Mouse (Mus musculus) forebrain, embryonic 16.5 days (tissue): Measurements from ENCODE around the gene Nfkb2. TPM values are rescaled to one million over a fixed set of nuclear protein-coding genes. Genes with fewer than 3 reads are reported as not detected.

Experiments used
- ATAC-seq: fragments of 200-750 bp; cut with Nextera tagmentation; 2 replicates; pipeline ENCODE4 v1.8.0; 2017; ENCODE audit warnings: mild to moderate bottlenecking, moderate library complexity
- H3K27ac ChIP-seq: fragments of 300-500 bp; sonication (generic); 2 replicates; pipeline ENCODE4 v1.5.1; 2014; ENCODE audit warnings: low read length, control low read depth
- H3K27me3 ChIP-seq: fragments of 300-500 bp; sonication (generic); replicated peaks from 2 replicates; pipeline ENCODE4 v1.6.1; 2014; ENCODE audit warnings: low read length; ENCODE audit not compliant: control insufficient read depth, insufficient read depth
- H3K36me3 ChIP-seq: fragments of 300-500 bp; sonication (generic); 2 replicates; pipeline ENCODE4 v1.6.1; 2014; ENCODE audit not compliant: control insufficient read depth, insufficient read depth
- H3K4me1 ChIP-seq: fragments of 300-500 bp; sonication (generic); replicated peaks from 2 replicates; pipeline ENCODE4 v1.6.1; 2014; ENCODE audit warnings: low read length; ENCODE audit not compliant: control insufficient read depth, insufficient read depth
- H3K4me2 ChIP-seq: fragments of 300-500 bp; sonication (generic); 2 replicates; pipeline ENCODE4 v1.6.1; 2014; ENCODE audit warnings: mild to moderate bottlenecking, low read length, control low read depth
- H3K4me3 ChIP-seq: fragments of 300-500 bp; sonication (generic); replicated peaks from 2 replicates; pipeline ENCODE4 v1.5.1; 2014; ENCODE audit warnings: mild to moderate bottlenecking, low read length, control low read depth
- H3K9ac ChIP-seq: fragments of 300-500 bp; sonication (generic); replicated peaks from 2 replicates; pipeline ENCODE4 v1.6.1; 2014; ENCODE audit warnings: low read depth, low read length, control low read depth
- H3K9me3 ChIP-seq: fragments of 300-500 bp; sonication (generic); 2 replicates; pipeline ENCODE4 v1.6.1; 2016; ENCODE audit warnings: low read length; ENCODE audit not compliant: control insufficient read depth
- WGBS: fragments of 180-500 bp; shearing (Covaris S2); extraction: QIAGEN DNeasy Blood & Tissue Kit; methylation state at CpG from one replicate; pipeline ENCODE4 v1.1.7; 2014; 5-methylcytosine and 5-hydroxymethylcytosine counted together
- polyA plus RNA-seq: library from polyadenylated mRNA; unstranded; fragments of >200 nt; fragmentation: Nextera tagmentation; extraction: Ambion mirVana; gene quantifications from 2 replicates; pipeline ENCODE4 v1.2.1, GENCODE M21; 2015

The Nfkb2 gene
- polyA plus RNA-seq, 1 experiment from 2014 or later, result 1.8 TPM

DNA sequence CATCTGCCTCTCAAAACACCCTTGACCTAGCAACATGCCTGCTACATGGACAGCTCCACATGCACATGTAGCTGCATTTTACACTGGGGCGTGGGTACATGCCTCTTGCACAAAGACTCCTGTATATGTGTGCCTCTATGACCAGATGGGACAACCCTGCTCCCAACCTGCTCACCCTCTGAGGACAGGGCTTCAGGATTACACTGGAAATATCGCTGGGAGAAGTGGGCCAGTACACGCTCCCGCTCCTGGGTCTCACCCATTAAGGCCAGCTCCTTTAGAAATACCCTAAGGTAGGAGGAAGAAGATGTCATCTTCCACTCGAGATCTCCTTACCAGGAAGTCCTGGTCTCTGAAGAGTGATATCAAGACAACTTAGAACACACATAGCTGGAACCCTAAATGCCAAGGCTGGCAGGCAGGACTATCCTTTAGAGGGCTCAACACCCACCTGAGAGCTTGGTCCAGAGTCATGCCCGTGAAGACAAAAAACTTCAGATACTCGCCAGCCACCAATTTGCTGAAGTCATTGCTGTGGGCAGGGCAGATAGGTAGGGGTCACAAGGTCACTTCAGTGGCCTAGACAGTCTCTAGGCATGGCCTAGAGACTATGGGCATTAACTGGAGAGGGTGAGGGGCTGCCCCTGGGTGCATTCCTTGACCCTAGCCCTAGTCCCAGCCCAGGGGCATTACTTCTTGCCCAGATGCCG lies 16.1 kb downstream of the Nfkb2 start:
- no peak overlapping the region for H3K4me2 ChIP-seq
- H3K4me3 ChIP-seq, result no peak overlapping the region
- no peaks in the 10 kb centered on the region for H3K9me3 ChIP-seq
- H3K36me3 ChIP-seq, result no peaks in the 10 kb centered on the region
- H3K27ac ChIP-seq, result no peak overlapping the region
- peaks cover 76% of the 10 kb centered on the region for H3K4me1 ChIP-seq
- peaks cover 41% of the 10 kb centered on the region for H3K27me3 ChIP-seq
- H3K9ac ChIP-seq, result no peak overlapping the region
- 80% methylated on average over 8 of the region's 8 CpGs for WGBS
- no peak for ATAC-seq

GRCm38 (mm10) chr19:46321101-46321943 lies 17.2 kb downstream of the Nfkb2 start:
- Histone ChIP-seq H3K4me2 (peak overlapping the region; percentile 20), H3K9me3 (no peaks in the 10 kb centered on the region), H3K27ac (peak overlapping the region; percentile 21; the same call in 1 of the 2 replicates), H3K9ac (no peak overlapping the region), H3K4me1 (peaks cover 77% of the 10 kb centered on the region), H3K4me3 (no peak overlapping the region), H3K36me3 (no peaks in the 10 kb centered on the region), H3K27me3 (peaks cover 30% of the 10 kb centered on the region)
- WGBS, result 15% methylated on average over 6 of the region's 6 CpGs
- ATAC-seq, result peak; percentile 14; the same call in 1 of the 2 replicates

DNA sequence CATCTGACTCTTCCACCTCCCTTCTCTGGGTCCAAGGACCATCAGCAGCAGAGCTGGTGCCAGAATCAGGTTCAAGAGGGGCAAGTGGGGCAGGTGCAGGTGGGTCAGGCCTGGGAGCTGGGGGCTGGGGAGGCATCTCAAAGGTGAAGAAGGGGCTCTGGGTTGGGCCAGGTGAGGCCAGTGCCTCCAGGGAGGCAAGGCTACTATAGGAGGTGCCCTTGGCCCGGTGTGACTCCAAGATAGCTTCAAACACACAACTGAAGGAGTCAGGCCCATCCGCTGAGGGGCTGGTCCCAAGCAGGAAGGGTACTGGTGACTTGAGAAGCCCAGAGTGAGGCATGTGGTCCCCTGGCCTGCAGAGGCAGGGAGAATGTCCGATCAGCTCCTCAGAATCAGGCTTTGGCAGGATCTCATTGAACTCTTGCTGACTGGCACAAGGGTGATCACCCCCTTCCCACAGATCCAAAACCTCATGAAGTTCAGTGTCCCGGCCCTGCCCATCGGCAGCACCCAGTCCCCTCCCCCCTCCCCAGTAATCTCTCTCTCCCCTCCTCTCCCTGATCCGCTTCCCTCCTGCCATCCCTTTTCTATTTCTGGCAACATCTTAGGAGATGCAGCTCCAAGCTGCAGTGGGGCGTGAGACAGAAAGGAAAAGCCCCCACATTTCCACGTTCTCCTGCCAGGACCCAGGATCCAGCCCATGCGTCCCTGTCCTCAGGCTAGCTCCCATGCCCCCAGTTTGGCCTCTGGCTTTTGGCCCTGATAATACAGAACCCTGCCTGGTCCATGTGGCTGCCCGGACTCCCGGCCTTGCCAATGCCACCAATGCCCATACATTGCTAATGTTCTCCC lies 18.2 kb downstream of the Nfkb2 start:
- no peak overlapping the region; the same call in 1 of the 2 replicates for H3K4me2 ChIP-seq
- H3K4me3 ChIP-seq, result no peak overlapping the region
- H3K27me3 ChIP-seq, result peaks cover 20% of the 10 kb centered on the region
- no peaks in the 10 kb centered on the region for H3K9me3 ChIP-seq
- H3K36me3 ChIP-seq, result no peaks in the 10 kb centered on the region
- no peak for ATAC-seq
- WGBS, result 52% methylated on average over 11 of the region's 11 CpGs
- peak overlapping the region; percentile 30; the same call in 1 of the 2 replicates for H3K27ac ChIP-seq
- H3K9ac ChIP-seq, result peak overlapping the region; percentile 11; the same call in 1 of the 2 replicates
- H3K4me1 ChIP-seq, result peaks cover 78% of the 10 kb centered on the region

DNA sequence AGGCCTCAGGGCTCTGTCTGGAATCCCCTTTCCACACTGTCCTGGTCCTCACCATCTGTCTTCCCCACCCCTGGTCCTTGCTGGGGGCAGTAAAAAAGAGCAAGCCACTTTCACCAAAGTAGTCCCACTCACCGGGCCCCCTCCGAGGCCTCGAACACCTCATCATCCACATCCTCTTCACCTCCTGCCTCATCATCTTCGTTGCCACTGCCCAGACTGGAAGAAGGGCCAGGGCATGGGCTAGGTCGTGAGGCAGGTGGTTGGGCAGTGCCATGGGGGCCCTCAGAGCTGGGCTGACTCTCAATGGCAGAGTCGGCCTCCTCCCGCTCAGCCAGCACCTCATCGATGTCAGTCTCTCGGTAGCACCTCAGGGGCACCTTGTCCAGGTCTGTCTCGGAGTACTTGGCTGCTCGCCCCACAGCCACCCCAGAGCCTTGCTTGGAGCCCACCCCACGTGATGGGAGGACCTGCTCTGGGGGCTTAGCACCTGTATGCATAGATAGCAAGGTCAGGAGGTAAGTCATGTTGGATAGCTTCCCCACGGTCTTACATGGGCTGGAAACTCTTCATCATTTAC lies 19.0 kb downstream of the Nfkb2 start:
- H3K36me3 ChIP-seq, result no peaks in the 10 kb centered on the region
- peaks cover 78% of the 10 kb centered on the region for H3K4me1 ChIP-seq
- H3K27me3 ChIP-seq, result peaks cover 15% of the 10 kb centered on the region
- no peak for ATAC-seq
- no peaks in the 10 kb centered on the region for H3K9me3 ChIP-seq
- H3K4me3 ChIP-seq, result no peak overlapping the region
- H3K9ac ChIP-seq, result peak overlapping the region; percentile 11; the same call in 1 of the 2 replicates
- no peak overlapping the region; the same call in 1 of the 2 replicates for H3K4me2 ChIP-seq
- WGBS, result 82% methylated on average over 13 of the region's 13 CpGs
- 0 out of 2 replicates have a peak overlapping the region, but pooled peaks have one; percentile 30 for H3K27ac ChIP-seq

GRCm38 (mm10) chr19:46323716-46324115 lies 19.6 kb downstream of the Nfkb2 start:
- Histone ChIP-seq H3K27ac (no peak overlapping the region), H3K36me3 (no peaks in the 10 kb centered on the region), H3K27me3 (peaks cover 9% of the 10 kb centered on the region; the same call in 1 of the 2 replicates), H3K9me3 (no peaks in the 10 kb centered on the region), H3K4me2 (no peak overlapping the region), H3K4me3 (no peak overlapping the region), H3K9ac (no peak overlapping the region), H3K4me1 (peaks cover 71% of the 10 kb centered on the region)
- WGBS, result 75% methylated on average over 5 of the region's 5 CpGs
- no peak for ATAC-seq

DNA sequence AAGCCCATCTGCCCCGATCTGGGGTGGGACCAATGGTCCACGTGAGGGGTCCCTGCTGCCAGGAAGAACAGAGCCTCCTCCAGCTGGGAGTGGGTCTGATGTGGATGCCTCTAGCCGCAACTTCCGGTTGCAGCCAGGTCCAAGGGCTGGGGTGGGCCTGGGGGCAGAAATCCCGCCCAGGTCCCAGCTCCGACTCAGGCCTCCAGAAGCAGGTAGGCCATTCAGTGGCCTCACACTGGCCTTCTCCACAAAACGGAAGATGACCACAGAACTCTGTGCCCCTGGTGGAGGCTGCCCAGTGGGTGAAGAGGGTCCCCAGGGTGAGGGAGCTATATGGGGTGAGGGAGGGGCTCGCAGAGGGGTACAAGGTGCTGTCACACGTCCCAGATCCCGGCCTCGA lies 20.2 kb downstream of the Nfkb2 start:
- H3K27ac ChIP-seq, result no peak overlapping the region
- no peaks in the 10 kb centered on the region for H3K36me3 ChIP-seq
- H3K27me3 ChIP-seq, result peaks cover 7% of the 10 kb centered on the region; the same call in 1 of the 2 replicates
- WGBS, result 79% methylated on average over 11 of the region's 11 CpGs
- no peak overlapping the region for H3K4me3 ChIP-seq
- no peaks in the 10 kb centered on the region for H3K9me3 ChIP-seq
- no peak overlapping the region for H3K4me2 ChIP-seq
- H3K4me1 ChIP-seq, result peaks cover 71% of the 10 kb centered on the region
- ATAC-seq, result no peak
- 0 out of 2 replicates have a peak overlapping the region, but pooled peaks have one; percentile 10 for H3K9ac ChIP-seq

DNA sequence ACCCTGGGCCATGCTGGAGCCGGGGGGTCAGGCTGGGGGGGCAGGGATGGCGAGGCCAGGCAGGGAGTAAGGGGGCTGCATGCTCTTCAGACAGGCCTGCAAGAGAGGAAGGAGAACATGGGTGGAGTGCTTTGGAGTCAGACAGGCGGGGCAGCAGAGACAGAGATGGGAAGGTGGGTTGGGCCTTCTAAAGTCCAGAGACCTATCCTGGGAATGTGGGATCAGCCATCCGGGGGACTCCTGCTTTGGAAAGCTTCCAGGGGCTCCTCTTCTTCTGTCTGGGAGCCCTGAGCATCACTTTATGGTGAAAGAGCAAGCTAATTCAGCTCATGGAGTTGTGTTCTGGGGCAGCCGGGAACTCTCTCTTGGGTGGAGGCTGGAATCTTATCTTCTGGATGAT lies 20.8 kb downstream of the Nfkb2 start:
- H3K4me1 ChIP-seq, result peaks cover 73% of the 10 kb centered on the region
- WGBS, result 71% methylated on average over 5 of the region's 5 CpGs

DNA sequence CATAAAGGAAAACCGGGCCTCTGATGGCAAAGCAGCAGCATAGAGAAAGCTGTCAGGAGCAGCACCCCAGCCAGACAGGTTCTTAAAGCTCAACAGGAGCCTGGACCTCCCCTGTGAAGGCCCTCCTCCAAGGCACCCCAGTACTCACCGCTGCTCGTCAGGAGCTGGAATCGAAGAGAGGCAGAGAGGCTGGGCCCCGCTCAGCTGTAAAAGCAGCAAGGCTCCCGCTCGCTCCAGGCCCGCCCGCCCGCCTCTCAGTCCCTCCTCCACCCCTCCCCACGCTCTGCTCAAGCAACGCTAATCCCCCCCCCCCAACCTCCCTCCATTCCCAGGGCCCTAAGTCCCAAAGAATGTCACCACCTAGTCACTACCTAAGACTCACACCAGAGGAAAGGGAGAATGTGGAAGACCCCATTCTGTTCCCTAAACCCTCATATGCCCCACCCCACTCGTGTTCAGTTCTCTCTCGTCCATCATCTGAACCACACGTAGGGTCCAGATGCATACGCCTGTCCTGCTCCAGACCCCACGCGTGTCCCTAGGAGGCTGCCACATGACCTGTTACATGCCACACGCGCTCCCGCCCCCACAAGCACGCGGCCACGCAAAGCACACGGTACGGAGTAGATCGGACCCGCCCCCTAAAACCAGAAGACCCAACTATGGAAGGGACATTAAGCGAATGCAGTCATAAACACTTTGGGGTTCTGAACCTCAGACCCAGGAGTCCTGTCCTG lies 22.1 kb downstream of the Nfkb2 start:
- Histone ChIP-seq H3K9ac (peak overlapping the region; percentile 73), H3K4me2 (peak overlapping the region; percentile 99), H3K9me3 (no peaks in the 10 kb centered on the region), H3K27ac (peak overlapping the region; percentile 98), H3K27me3 (no peaks in the 10 kb centered on the region), H3K4me3 (peak overlapping the region; percentile 77), H3K36me3 (peaks cover 9% of the 10 kb centered on the region), H3K4me1 (peaks cover 73% of the 10 kb centered on the region)
- no peak for ATAC-seq
- WGBS, result 3% methylated on average over 24 of the region's 29 CpGs

More for the DNA sequence above, 20.8 kb downstream of the Nfkb2 start:
- Histone ChIP-seq H3K36me3 (no peaks in the 10 kb centered on the region), H3K27me3 (peaks cover 1% of the 10 kb centered on the region; the same call in 1 of the 2 replicates), H3K9ac (0 out of 2 replicates have a peak overlapping the region, but pooled peaks have one; percentile 10), H3K4me3 (peak overlapping the region; percentile 77; the same call in 1 of the 2 replicates), H3K27ac (no peak overlapping the region), H3K4me2 (peak overlapping the region; percentile 99), H3K9me3 (no peaks in the 10 kb centered on the region)
- ATAC-seq, result no peak
